Mouse (Mus musculus) C3H10T1/2 (cell line): ENCODE results near the gene Smim12. TPM values are rescaled to one million over a fixed set of nuclear protein-coding genes. Genes with fewer than 3 reads are reported as not detected.

Experiments used
- polyA plus RNA-seq, 2 experiments: library from polyadenylated mRNA; unstranded; fragments of >200 nt; fragmentation: generic; extraction: Trizol; gene quantifications; one replicate each; pipeline ENCODE4 v1.2.1; 2012; ENCODE audit warnings: missing spikeins in 2 of 2

The Smim12 gene
- polyA plus RNA-seq = 10 to 100 TPM; 43.8 to 68.0 TPM

DNA sequence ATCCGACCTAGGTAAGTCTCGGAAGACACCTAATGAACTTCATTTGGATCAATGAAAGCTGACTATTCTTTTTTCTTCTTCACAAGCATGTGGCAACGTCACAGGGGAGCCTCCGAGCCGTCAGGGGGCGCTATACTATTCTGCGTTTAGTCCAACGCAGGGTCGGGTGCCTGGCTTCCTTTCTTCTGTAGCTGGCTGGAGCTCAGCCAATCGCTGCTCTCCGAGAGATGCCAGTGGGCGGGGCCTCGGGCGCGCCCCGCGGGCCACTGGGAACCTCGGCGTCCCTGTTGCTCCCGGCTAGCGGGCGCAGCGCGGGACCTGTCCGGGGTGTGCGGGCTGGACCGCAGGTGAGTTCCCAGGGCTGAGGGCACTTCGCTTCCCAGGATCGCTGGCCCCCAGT, at the start of gene Smim12:
Smim12 (plus strand) TSS at position 233 of the 400 bp plus-strand sequence.

Other genes starting within 250 kb of the Smim12 start
- gene Sfpq, start 222.5 kb upstream of the Smim12 start, polyA plus RNA-seq = 100 to 1,000 TPM in 1 of 2 experiments, 10 to 100 TPM in 1; 23.1 to 109 TPM
- gene Zmym1, start 182.6 kb upstream of the Smim12 start, polyA plus RNA-seq = 1 to 10 TPM in 1 of 2 experiments, under 1 TPM in 1; 0.36 to 2.3 TPM
- 1 to 10 TPM in 1 of 2 experiments, under 1 TPM in 1; 0.02 to 1.2 TPM for gene Zmym6, start 166.4 kb upstream of the Smim12 start, polyA plus RNA-seq
- gene Tmem35b, start 120.1 kb upstream of the Smim12 start, polyA plus RNA-seq = 10 to 100 TPM in 1 of 2 experiments, 1 to 10 TPM in 1; 2.3 to 10.6 TPM
- under 1 TPM; 0.01 to 0.09 TPM for gene Dlgap3, start 74.6 kb upstream of the Smim12 start, polyA plus RNA-seq
- 1 to 10 TPM in 1 of 2 experiments, under 1 TPM in 1; 0.94 to 2.4 TPM for gene Gja4, start 70.3 kb downstream of the Smim12 start, polyA plus RNA-seq
- gene Gjb3, start 87.1 kb downstream of the Smim12 start, polyA plus RNA-seq = under 1 TPM; 0.56 to 0.72 TPM
- gene Gjb4, start 110.3 kb downstream of the Smim12 start, polyA plus RNA-seq = 10 to 100 TPM; 17.0 to 21.6 TPM
- 1 to 10 TPM; 1.7 to 3.0 TPM for gene Gjb5, start 114.4 kb downstream of the Smim12 start, polyA plus RNA-seq